Mouse (Mus musculus) lung, adult 2 months (tissue): Measurements from ENCODE around the gene Zfp346. TPM values are rescaled to one million over a fixed set of nuclear protein-coding genes. Genes with fewer than 3 reads are reported as not detected.
A peak's percentile ranks its signal among the peaks of the same experiment; 100 is the strongest.

Source experiments
- DNase-seq: peaks from one replicate; pipeline ENCODE4 v3.0.0; 2022
- H3K4me1 ChIP-seq: fragments of 200-500 bp; 2 replicates; pipeline ENCODE4 v1.6.1; 2011; ENCODE audit warnings: low read length; ENCODE audit not compliant: control insufficient read depth, insufficient read depth
- H3K4me3 ChIP-seq: fragments of 200-500 bp; replicated peaks from 2 replicates; pipeline ENCODE3; 2011; ENCODE audit warnings: low read depth, mild to moderate bottlenecking, control low read depth, low read length; ENCODE audit errors: extremely low read depth
- CTCF ChIP-seq: fragments of 200-500 bp; IDR thresholded peaks from 2 replicates; pipeline ENCODE4 v1.5.1; 2011; ENCODE audit warnings: mild to moderate bottlenecking, low read length, control low read depth; ENCODE audit not compliant: insufficient read depth
- POLR2A ChIP-seq: fragments of 200-500 bp; IDR thresholded peaks from 2 replicates; pipeline ENCODE4 v1.6.1; 2011; ENCODE audit warnings: low read depth, mild to moderate bottlenecking, control low read depth, low read length, borderline replicate concordance; ENCODE audit errors: extremely low read depth
- WGBS: fragments of 180-500 bp; shearing (Covaris S2); methylation state at CpG from one replicate; pipeline ENCODE4 v1.1.7; 2018; 5-methylcytosine and 5-hydroxymethylcytosine counted together
- polyA plus RNA-seq: library from polyadenylated mRNA; depleted of rRNA; stranded (reverse); fragments of >200 nt; gene quantifications from 2 replicates; pipeline ENCODE4 v1.2.3, GENCODE M21; 2012; rRNA removed

Zfp346 gene
- polyA plus RNA-seq, 1 experiment = 20.9 TPM

- Histone ChIP-seq H3K4me3 (peak overlapping the region; percentile 64), H3K4me1 (no peaks in the 10 kb centered on the region)
- no peak for DNase-seq
- 79% methylated on average over 2 of the region's 2 CpGs for WGBS
- TF ChIP-seq POLR2A (no peak), CTCF (no peak)
These were observed 76.7 kb downstream of the Zfp346 start for GRCm38 (mm10) chr13:55181786-55182172.

DNA sequence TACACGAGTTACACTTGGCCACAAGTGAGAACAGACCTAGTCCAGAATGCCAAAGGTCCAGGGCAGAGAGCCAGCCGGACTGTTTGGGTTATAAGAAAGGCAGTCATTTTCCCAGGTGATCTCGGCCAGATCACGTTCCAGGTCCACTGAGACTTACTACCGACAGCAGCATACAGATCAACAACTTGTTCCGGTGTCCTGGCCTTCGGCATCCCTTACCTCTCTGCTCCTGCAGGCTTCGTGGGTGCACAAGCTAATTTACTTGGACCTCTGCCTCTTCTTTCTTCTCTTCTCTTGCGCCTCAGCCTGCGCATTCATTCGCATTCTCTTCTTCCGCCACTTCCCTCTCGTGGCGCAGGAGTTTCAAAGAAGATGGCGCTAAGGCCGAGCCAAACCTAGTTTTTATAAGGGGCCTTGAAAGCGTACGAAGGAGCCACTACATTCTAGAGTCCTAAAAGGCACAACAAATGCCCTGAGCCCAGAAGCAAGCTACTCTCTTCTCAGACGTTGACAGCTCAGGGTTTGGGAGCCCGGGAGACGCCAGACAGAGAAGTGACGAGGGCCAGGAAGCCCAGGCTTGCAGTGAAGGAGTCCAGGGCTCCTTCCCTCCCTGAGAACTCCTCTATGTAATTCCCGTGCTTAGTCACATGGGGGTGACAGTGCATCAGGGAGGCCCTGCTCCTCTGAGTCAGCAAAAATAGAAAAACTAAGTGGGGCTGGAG lies 77.2 kb downstream of the Zfp346 start:
- H3K4me3 ChIP-seq = peak overlapping the region; percentile 64
- DNase-seq = peak; percentile 85
- no peaks in the 10 kb centered on the region for H3K4me1 ChIP-seq
- TF ChIP-seq POLR2A (peak; percentile 80; the same call in 1 of the 2 replicates), CTCF (peak; percentile 85)
- WGBS = 2% methylated on average over 23 of the region's 23 CpGs

DNA sequence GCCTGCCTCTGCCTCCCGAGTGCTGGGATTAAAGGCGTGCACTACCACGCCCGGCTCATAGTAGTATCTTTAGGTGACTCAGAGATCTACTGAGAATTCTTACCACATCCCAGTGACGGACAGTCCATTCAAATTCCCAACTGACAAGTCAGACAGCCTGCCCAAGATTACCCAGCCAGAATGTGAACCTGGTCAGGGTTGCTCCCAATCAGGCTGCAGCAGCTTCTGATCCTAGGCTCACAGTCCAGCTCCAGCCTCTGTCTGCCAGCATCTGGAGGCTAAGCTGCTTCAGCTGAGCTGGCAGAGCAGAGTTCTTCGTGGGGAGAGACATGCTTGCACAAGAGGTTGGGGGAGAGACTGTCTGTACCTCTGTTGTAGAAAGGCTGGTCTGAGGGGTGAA lies 78.3 kb downstream of the Zfp346 start:
- WGBS = 75% methylated on average over 6 of the region's 6 CpGs
- Histone ChIP-seq H3K4me3 (no peak overlapping the region), H3K4me1 (no peaks in the 10 kb centered on the region)
- no peak for TF ChIP-seq CTCF
- no peak for TF ChIP-seq POLR2A
- DNase-seq = no peak

Other genes with a start within 250 kb of the Zfp346 start
- gene Unc5a, start 155.9 kb upstream of the Zfp346 start, polyA plus RNA-seq = 2.9 and 3.7 TPM in 2 replicates
- 3.4 and 5.2 TPM in 2 replicates for gene Hk3, start 83.9 kb upstream of the Zfp346 start, polyA plus RNA-seq
- gene Uimc1, start 5.0 kb upstream of the Zfp346 start, polyA plus RNA-seq = 4.7 and 7.2 TPM in 2 replicates
- gene Gm17617, start 28.2 kb downstream of the Zfp346 start, polyA plus RNA-seq = not detected in 2 replicates
- 63.3 TPM in 2 replicates for gene Fgfr4, start 47.3 kb downstream of the Zfp346 start, polyA plus RNA-seq
- 16.7 and 21.6 TPM in 2 replicates for gene Nsd1, start 104.5 kb downstream of the Zfp346 start, polyA plus RNA-seq
- gene Prelid1, start 215.2 kb downstream of the Zfp346 start, polyA plus RNA-seq = 216 and 247 TPM in 2 replicates
- gene Rab24, start 216.6 kb downstream of the Zfp346 start, polyA plus RNA-seq = 60.4 and 69.2 TPM in 2 replicates
- gene Mxd3, start 224.5 kb downstream of the Zfp346 start, polyA plus RNA-seq = 1.5 and 2.7 TPM in 2 replicates